22 mouse cellular contexts compared by ENCODE assay signal in genomic region chr7:116700409-116700808, GRCm38 (mm10).
DNase-seq lines count a peak whose midpoint lies in the region; ATAC-seq and TF ChIP-seq lines count a peak whose summit lies in the region.
"Had no signal": no experiment of that assay in that cellular context is flagged by ENCODE, and none has a peak within 500 bp of the region (broad histone marks: within the 10 kb centered on the region; RNA-seq: fewer than 3 reads in every experiment).

No protein-coding gene starts in this region.

- H3K9me3 ChIP-seq in intestine, embryonic 15.5 days = no peaks in the 10 kb centered on the region
- H3K9me3 ChIP-seq in intestine, postnatal 0 days (ENCODE audit: control insufficient read depth) = no peaks in the 10 kb centered on the region
- no peaks in the 10 kb centered on the region for H3K9me3 ChIP-seq in midbrain, embryonic 11.5 days (ENCODE audit: control insufficient read depth, low read length)
- H3K9me3 ChIP-seq in midbrain, embryonic 14.5 days (ENCODE audit: control insufficient read depth, low read length) = no peaks in the 10 kb centered on the region
- H3K9me3 ChIP-seq in intestine, embryonic 16.5 days (ENCODE audit: control insufficient read depth, low read length) = no peaks in the 10 kb centered on the region
- no peaks in the 10 kb centered on the region for H3K9me3 ChIP-seq in stomach, postnatal 0 days (ENCODE audit: control insufficient read depth, low read length)

- no peak for TF ChIP-seq CTCF in intestine, postnatal 0 days (IDR thresholded peaks at IDR 0.05; ENCODE audit: low read depth)
- no peak for TF ChIP-seq CTCF in stomach, postnatal 0 days (IDR thresholded peaks at IDR 0.05; ENCODE audit: low read depth)

- no peak overlapping the region for H3K4me2 ChIP-seq in intestine, embryonic 15.5 days (replicated peaks)
- H3K4me2 ChIP-seq in intestine, postnatal 0 days (replicated peaks; ENCODE audit: low read depth) = no peak overlapping the region
- no peak overlapping the region for H3K4me2 ChIP-seq in midbrain, embryonic 11.5 days
- H3K4me2 ChIP-seq in midbrain, embryonic 14.5 days (ENCODE audit: low read length) = no peak overlapping the region
- no peak overlapping the region for H3K4me2 ChIP-seq in intestine, embryonic 16.5 days (ENCODE audit: low read depth, low read length)
- no peak overlapping the region for H3K4me2 ChIP-seq in stomach, postnatal 0 days (replicated peaks; ENCODE audit: low read depth)

- DNase-seq in midbrain, embryonic 11.5 days (ENCODE audit: low spot score, missing footprints) = peak; percentile 17
- no peak for DNase-seq in midbrain, embryonic 14.5 days
- no peak for DNase-seq in stomach, postnatal 0 days (ENCODE audit: low spot score)
- no peak for DNase-seq in left cerebral cortex, postnatal 10 days (ENCODE audit: extremely low spot score in 1 of 2, low spot score in 2 of 2)
- DNase-seq in gastrocnemius, postnatal 25 days = no peak
- DNase-seq: adrenal gland, adult 2 months; adrenal gland, adult 8-10 months; adrenal gland, postnatal 10 days; adrenal gland, postnatal 14 days; adrenal gland, postnatal 25 days; adrenal gland, postnatal 36 days; B cell, adult 2 months; cerebellum, adult 11 months; cerebellum, adult 11-12 months had no signal

- H3K4me3 ChIP-seq in intestine, embryonic 15.5 days (replicated peaks) = no peak overlapping the region
- H3K4me3 ChIP-seq in intestine, postnatal 0 days (ENCODE audit: low read depth, low read length) = no peak overlapping the region
- H3K4me3 ChIP-seq in midbrain, embryonic 11.5 days (ENCODE audit: low read depth, low read length) = no peak overlapping the region
- H3K4me3 ChIP-seq in midbrain, embryonic 14.5 days (replicated peaks; ENCODE audit: low read depth, low read length) = no peak overlapping the region
- no peak overlapping the region for H3K4me3 ChIP-seq in intestine, embryonic 16.5 days (ENCODE audit: low read length)
- H3K4me3 ChIP-seq in stomach, postnatal 0 days (ENCODE audit: low read depth, low read length) = no peak overlapping the region

- peak; percentile 49 for ATAC-seq in intestine, embryonic 15.5 days
- no peak for ATAC-seq in intestine, postnatal 0 days
- no peak for ATAC-seq in midbrain, embryonic 11.5 days (ENCODE audit: low FRiP score)
- no peak for ATAC-seq in midbrain, embryonic 14.5 days (ENCODE audit: low FRiP score, low TSS enrichment)
- ATAC-seq in intestine, embryonic 16.5 days = peak; percentile 50; the same call in 1 of the 2 replicates
- ATAC-seq in stomach, postnatal 0 days (ENCODE audit: low FRiP score, low TSS enrichment) = peak; percentile 69
- ATAC-seq: activated CD4-positive, CD25-positive, alpha-beta regulatory T cell, adult 4 months; CD4-positive, CD25-positive, alpha-beta regulatory T cell, adult 4 months; Patski had no signal

- H3K9ac ChIP-seq in intestine, embryonic 15.5 days = no peak overlapping the region
- H3K9ac ChIP-seq in intestine, postnatal 0 days (ENCODE audit: low read depth, low read length) = no peak overlapping the region
- no peak overlapping the region for H3K9ac ChIP-seq in midbrain, embryonic 11.5 days (ENCODE audit: low read length)
- H3K9ac ChIP-seq in midbrain, embryonic 14.5 days (replicated peaks; ENCODE audit: low read length) = no peak overlapping the region
- no peak overlapping the region for H3K9ac ChIP-seq in intestine, embryonic 16.5 days (ENCODE audit: low read depth, low read length)
- no peak overlapping the region for H3K9ac ChIP-seq in stomach, postnatal 0 days (ENCODE audit: low read length)

- H3K4me1 ChIP-seq in intestine, embryonic 15.5 days (replicated peaks) = no peaks in the 10 kb centered on the region
- peaks cover 3% of the 10 kb centered on the region; the same call in 1 of the 2 replicates for H3K4me1 ChIP-seq in intestine, postnatal 0 days (replicated peaks; ENCODE audit: control insufficient read depth, insufficient read depth, low read length)
- no peaks in the 10 kb centered on the region for H3K4me1 ChIP-seq in midbrain, embryonic 11.5 days (ENCODE audit: control insufficient read depth, insufficient read depth, low read length)
- no peaks in the 10 kb centered on the region for H3K4me1 ChIP-seq in midbrain, embryonic 14.5 days (ENCODE audit: control insufficient read depth, insufficient read depth, low read length)
- no peaks in the 10 kb centered on the region for H3K4me1 ChIP-seq in intestine, embryonic 16.5 days (ENCODE audit: control insufficient read depth, insufficient read depth, low read length)
- no peaks in the 10 kb centered on the region for H3K4me1 ChIP-seq in stomach, postnatal 0 days (replicated peaks; ENCODE audit: control insufficient read depth, insufficient read depth)

- TF ChIP-seq EP300 in stomach, postnatal 0 days (optimal IDR thresholded peaks at IDR 0.05) = no peak

- intact Hi-C loops in left cerebral cortex, postnatal 10 days (cut with DNase I) = loop anchor here (5.0 to 10.0 kb wide), 3 partner anchors 404 to 1404 kb away; partner anchors contain the start of gene Xylt1

- H3K27me3 ChIP-seq in intestine, embryonic 15.5 days (replicated peaks) = no peaks in the 10 kb centered on the region
- H3K27me3 ChIP-seq in intestine, postnatal 0 days (replicated peaks; ENCODE audit: control insufficient read depth, insufficient read depth, low read length) = no peaks in the 10 kb centered on the region
- no peaks in the 10 kb centered on the region for H3K27me3 ChIP-seq in midbrain, embryonic 11.5 days (ENCODE audit: control insufficient read depth, insufficient read depth, low read length)
- H3K27me3 ChIP-seq in midbrain, embryonic 14.5 days (ENCODE audit: control insufficient read depth, insufficient read depth, low read length) = no peaks in the 10 kb centered on the region
- H3K27me3 ChIP-seq in intestine, embryonic 16.5 days (replicated peaks; ENCODE audit: control insufficient read depth, insufficient read depth, low read length) = no peaks in the 10 kb centered on the region
- H3K27me3 ChIP-seq in stomach, postnatal 0 days (ENCODE audit: control insufficient read depth, insufficient read depth, low read length) = no peaks in the 10 kb centered on the region
- H3K27me3 ChIP-seq: CH12.LX, Patski had no signal

- WGBS in intestine, embryonic 15.5 days = 53% methylated on average over 2 of the region's 2 CpGs
- 36% methylated on average over 2 of the region's 2 CpGs for WGBS in intestine, postnatal 0 days
- 85% methylated on average over 2 of the region's 2 CpGs for WGBS in midbrain, embryonic 11.5 days
- 94% methylated on average over 2 of the region's 2 CpGs for WGBS in midbrain, embryonic 14.5 days
- 44% methylated on average over 2 of the region's 2 CpGs for WGBS in intestine, embryonic 16.5 days
- WGBS in stomach, postnatal 0 days = 59% methylated on average over 2 of the region's 2 CpGs

- H3K36me3 ChIP-seq in intestine, embryonic 15.5 days = no peaks in the 10 kb centered on the region
- no peaks in the 10 kb centered on the region for H3K36me3 ChIP-seq in intestine, postnatal 0 days (ENCODE audit: control insufficient read depth, insufficient read depth)
- H3K36me3 ChIP-seq in midbrain, embryonic 11.5 days (ENCODE audit: control insufficient read depth, insufficient read depth, low read length) = no peaks in the 10 kb centered on the region
- H3K36me3 ChIP-seq in midbrain, embryonic 14.5 days (ENCODE audit: control insufficient read depth, insufficient read depth, low read length) = no peaks in the 10 kb centered on the region
- no peaks in the 10 kb centered on the region for H3K36me3 ChIP-seq in intestine, embryonic 16.5 days (ENCODE audit: control insufficient read depth, insufficient read depth, low read length)
- H3K36me3 ChIP-seq in stomach, postnatal 0 days (ENCODE audit: control insufficient read depth, insufficient read depth, low read length) = no peaks in the 10 kb centered on the region
- H3K36me3 ChIP-seq: G1E had no signal

- H3K27ac ChIP-seq in intestine, embryonic 15.5 days = no peak overlapping the region
- no peak overlapping the region; the same call in 1 of the 2 replicates for H3K27ac ChIP-seq in intestine, postnatal 0 days (ENCODE audit: low read depth, low read length)
- H3K27ac ChIP-seq in midbrain, embryonic 11.5 days (ENCODE audit: low read depth, low read length) = no peak overlapping the region
- no peak overlapping the region for H3K27ac ChIP-seq in midbrain, embryonic 14.5 days (replicated peaks; ENCODE audit: low read depth, low read length)
- H3K27ac ChIP-seq in intestine, embryonic 16.5 days (ENCODE audit: low read length) = no peak overlapping the region
- H3K27ac ChIP-seq in stomach, postnatal 0 days (replicated peaks) = no peak overlapping the region

Comparison
In these comparisons a context has a peak if more than half of its experiments do, and no peak if none do; other contexts are left out.
1. ATAC-seq: peak in intestine, embryonic 15.5 days (single experiment), intestine, embryonic 16.5 days (single experiment) and stomach, postnatal 0 days (single experiment); none in intestine, postnatal 0 days (single experiment), midbrain, embryonic 11.5 days (single experiment) and midbrain, embryonic 14.5 days (single experiment).